Mouse (Mus musculus): ENCODE data around the gene Tial1.

Gene Tial1

GRCm38 (mm10) chr7:128417226-128417929, 44.1 kb downstream of the Tial1 start:
- DNase-seq (ENCODE audit: low spot score) = no peak

GRCm38 (mm10) chr7:128416664-128417063, 44.9 kb downstream of the Tial1 start:
- DNase-seq (ENCODE audit: low spot score) = no peak

DNA sequence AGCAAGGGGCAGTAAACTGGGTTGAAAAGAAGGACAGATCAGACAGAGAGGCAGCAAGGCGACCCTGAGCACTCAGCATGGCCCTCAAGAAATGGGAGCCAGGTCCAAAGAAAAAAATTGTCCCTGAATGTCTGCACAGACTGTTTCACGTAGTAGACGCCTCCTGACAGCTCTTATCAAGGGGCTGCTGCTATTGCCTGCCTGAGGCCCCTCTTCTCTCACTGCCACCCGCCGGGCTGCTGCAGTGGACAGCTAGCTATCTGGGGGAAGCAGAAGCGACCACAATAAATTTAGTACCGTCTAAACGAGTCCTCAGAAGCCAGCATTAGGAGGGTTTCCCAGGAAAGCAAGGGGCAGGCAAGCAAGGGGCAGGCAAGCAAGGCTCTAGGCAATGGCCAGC, 47.1 kb downstream of the Tial1 start:
- DNase-seq (ENCODE audit: low spot score) = no peak

- no peak for DNase-seq (ENCODE audit: low spot score)
These were observed 49.3 kb downstream of the Tial1 start for GRCm38 (mm10) chr7:128412071-128412833.

DNA sequence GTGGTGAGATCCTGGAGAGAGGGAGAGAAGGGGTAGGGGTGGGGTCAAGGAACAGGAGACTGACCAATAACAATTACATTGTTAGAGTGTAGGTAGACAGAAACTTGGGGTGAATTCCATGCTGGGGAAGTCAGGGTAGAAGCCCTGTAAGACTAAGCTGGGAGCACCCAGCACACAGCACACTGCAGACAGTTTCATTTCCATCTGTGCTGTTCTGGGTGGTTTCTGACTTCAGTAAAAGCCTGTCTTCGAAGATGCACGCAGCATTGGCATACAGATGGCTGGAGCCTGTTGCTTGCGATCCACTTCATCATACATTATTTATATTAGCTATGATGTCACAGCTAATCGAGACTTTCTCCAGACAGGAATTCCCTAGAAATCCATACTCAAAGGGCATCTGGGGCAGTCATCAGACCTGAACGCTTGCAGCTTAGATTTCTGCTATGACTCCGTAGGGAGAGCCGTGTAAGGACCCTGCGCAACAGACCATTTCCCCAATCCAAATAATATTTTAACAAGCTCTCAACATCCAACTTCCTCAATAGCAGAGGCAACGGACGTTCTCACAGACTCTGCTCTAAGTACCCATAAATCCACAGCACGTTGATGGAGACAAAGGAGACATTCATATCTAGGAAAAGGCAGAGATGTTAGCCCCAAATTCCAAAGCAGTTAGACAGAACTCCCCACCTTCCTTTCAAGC, 50.7 kb downstream of the Tial1 start:
- no peak for DNase-seq (ENCODE audit: low spot score)

GRCm38 (mm10) chr7:128408265-128408664, 53.3 kb downstream of the Tial1 start:
- no peak for DNase-seq (ENCODE audit: low spot score)

DNA sequence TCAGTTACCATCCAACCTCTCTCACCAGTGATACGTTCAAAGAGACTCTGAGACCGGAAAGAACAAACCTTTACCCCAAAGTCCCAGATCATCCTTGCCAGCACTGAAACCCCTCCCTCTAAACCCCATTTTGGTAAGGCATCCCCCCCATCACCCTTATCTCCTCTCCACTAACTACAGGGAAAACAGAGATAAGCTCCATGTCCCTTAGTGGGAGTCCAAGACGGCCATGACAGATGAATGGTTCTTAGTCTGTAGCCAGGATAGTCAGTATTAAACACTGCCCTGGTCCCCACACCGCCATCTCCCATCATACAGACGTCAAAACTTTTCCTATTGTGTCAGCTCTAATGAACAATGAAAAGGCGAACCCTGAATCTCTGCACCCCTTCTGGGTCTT, 57.5 kb downstream of the Tial1 start:
- no peak for DNase-seq (ENCODE audit: low spot score)

- no peak for DNase-seq (ENCODE audit: low spot score)
These were observed 57.9 kb downstream of the Tial1 start for GRCm38 (mm10) chr7:128403586-128403985.

DNA sequence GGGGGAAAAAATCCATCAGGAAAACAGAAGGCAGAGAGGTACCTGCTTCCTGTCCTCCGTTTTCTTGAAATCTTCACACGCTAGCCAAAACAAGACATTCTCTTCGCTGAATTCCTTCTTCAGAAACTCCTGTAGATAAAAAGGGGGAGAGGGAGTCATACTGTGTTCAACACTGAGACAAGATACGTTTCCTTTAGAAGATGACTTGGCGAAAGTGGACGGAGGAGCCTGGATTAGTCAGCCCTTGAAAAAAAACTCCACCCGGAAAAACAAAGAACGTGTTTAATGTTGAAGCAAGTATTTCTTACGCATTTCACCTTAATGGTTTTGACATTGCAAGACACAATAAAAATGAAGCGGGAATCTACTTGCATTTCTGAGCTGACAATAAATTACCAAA, 58.4 kb downstream of the Tial1 start:
- no peak for DNase-seq (ENCODE audit: low spot score)

- DNase-seq (ENCODE audit: low spot score) = no peak
These were observed 58.9 kb downstream of the Tial1 start for GRCm38 (mm10) chr7:128402577-128402976.

DNA sequence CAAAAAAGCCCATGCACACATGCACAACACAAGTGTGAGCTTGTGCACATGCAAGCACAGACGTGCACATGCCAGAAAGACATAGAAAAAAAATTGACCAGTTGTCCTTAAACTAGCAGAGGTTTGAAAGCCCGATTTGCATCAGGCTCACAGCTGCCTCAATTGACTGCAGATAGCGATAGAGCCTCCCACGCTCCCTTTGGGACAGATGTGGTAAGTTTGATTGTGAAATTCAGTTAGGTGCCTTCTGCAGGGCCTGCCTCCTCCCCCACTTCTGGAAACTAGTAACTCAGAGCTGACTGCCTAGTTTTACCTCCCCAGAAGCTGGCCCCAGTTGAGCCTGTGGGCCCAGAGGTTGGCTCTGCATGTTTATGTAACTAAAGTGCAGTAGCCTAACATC, 62.9 kb downstream of the Tial1 start:
- DNase-seq (ENCODE audit: low spot score) = no peak

GRCm38 (mm10) chr7:128397066-128397465, 64.5 kb downstream of the Tial1 start:
- DNase-seq (ENCODE audit: low spot score) = no peak

DNA sequence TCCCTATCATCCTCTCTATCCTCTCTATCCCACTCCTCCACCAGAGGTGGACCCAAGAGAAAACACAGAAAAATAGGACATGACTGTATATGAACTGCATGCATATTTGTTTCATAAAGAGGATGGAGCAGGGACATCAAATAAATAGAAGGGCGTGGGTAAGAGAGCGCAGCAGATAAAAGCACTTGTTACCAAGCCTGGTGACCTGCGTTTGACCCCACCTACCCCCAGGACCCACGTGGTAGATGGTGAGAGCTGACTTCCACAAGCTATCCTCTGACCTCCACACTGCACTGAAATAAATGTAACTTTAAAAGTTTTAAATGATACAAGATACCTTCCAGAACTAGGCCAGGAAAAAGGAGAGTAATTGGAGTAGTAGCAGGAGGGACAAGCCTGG, 67.8 kb downstream of the Tial1 start:
- DNase-seq (ENCODE audit: low spot score) = no peak

GRCm38 (mm10) chr7:128392972-128393314, 68.6 kb downstream of the Tial1 start:
- no peak for DNase-seq (ENCODE audit: low spot score)

DNA sequence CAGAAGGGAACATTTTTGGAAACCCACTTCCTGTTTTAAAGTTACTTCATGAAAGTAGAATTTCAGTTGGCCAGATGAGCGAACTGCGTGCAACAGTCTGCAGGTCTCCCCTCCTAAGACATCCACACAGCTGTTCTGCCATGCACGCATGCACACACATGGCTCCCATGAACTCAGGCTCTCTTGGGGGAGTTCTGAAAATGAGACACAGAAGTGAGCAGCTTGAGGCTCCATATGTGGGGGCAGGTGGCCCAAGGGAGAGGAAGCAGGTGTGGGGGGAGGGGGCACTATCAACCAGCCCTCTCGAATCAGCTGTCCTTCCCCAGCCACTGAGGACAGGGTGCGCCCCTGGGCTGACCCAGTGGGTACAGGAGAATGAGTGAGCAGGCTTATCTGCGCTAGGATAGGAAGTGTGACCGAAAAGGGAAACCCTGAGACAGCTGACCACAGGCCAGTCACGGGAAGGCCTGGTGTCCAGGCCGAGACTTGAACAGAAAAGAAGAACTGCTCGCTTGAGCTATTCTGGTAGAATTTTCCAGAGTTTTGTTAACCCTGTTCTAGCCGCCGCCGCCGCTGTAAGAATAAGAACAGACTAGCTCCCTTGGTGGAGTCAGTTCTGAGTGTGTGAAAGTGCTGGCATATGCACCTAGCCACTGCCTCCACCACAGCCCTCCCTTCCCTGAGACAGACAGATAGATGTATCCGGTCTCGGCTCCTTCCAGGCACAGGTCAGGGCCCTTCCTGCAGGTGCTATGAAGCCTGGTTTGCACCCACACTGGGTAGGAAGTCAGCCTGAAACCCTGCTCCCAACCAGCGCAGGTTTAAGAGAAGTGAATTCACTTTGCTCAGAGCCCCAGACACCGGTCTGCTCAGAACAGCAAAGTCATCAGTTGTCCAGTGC, 69.2 kb downstream of the Tial1 start:
- DNase-seq (ENCODE audit: low spot score) = no peak

- no peak for DNase-seq (ENCODE audit: low spot score)
These were observed 70.1 kb downstream of the Tial1 start for GRCm38 (mm10) chr7:128391267-128392057.

All from urinary bladder, postnatal 14 days (tissue).